Mouse (Mus musculus) embryo, embryonic 9.5 days (tissue): ENCODE data around the gene Mrm3.

ENCODE experiments used
- DNase-seq: peaks from one replicate; pipeline ENCODE4 v3.0.0-alpha.2; 2017; ENCODE audit errors: extremely low spot score

Gene Mrm3

DNA sequence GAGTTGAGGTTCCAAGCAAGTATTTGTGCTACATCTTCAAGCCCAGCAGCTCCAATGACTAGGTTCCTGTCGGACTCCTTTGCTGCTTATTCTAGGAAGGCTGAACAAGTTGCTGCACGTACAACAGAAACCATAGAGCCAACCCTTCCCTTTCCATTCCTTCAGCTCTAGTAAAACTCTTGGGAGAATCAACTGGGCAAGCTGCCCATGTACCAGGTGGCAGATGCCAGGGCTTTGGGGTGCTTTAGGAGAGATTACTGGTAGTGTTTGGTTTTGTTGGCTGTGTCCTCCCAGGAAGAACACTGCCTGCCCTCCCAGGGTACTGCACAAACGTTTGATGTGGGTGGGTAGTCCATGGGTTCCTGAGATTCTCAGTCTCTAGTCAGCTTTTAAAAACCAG, 8.5 kb downstream of the Mrm3 start:
- no peak for DNase-seq

DNA sequence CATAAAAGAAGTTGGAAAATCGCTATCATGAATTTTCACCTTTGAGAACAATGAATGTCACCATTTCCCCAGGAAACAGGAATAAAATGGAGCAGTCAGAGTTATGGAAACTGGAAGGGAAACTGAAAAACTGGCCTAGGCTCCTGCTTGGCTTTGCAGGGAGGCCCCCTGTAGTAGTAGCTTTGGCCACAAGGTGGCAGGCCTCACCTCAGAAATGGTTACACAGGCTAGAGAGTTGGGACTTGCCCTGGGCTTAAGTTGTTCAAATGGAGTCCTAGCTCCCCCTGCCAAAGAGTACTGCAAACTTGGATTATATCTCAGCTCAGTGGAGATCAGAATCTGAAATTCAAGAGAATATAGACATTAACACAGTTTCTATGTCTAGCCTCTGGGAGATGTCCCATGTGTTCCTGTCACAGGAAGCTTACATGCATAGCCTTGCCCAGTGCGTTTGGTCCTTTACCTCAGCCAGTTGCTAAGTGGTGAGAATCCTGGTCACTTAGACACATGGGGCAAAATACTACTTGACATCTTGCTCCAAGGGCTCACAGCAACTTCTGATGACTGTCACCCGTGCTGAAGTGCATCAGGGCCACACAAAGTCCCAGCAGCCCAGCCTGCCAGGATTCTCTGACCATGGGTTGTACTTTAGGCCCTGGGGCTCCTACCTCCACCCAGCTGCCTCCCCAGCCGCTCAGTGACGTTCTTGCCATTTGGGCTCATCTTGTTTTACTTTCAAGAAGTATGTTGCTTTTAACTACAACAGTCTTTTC, 9.8 kb downstream of the Mrm3 start:
- DNase-seq: peak; percentile 89

DNA sequence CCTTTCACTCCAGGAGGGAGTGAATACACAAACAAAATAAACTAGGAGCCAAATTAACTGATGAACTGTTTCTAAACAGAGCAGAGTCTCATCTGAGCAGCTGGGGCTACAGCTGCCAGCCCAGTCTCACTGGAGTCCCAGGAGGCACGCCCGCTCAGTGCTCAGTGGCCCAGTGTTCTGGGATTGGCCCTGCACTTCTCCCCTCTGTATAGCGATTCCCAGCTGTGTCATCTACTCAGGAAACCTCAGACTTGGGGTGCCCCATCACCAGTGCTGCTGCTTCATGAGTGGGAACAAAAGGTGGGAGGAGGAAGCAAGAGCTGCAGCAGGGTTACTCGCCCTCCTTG, 10.4 kb downstream of the Mrm3 start:
- DNase-seq: no peak

DNA sequence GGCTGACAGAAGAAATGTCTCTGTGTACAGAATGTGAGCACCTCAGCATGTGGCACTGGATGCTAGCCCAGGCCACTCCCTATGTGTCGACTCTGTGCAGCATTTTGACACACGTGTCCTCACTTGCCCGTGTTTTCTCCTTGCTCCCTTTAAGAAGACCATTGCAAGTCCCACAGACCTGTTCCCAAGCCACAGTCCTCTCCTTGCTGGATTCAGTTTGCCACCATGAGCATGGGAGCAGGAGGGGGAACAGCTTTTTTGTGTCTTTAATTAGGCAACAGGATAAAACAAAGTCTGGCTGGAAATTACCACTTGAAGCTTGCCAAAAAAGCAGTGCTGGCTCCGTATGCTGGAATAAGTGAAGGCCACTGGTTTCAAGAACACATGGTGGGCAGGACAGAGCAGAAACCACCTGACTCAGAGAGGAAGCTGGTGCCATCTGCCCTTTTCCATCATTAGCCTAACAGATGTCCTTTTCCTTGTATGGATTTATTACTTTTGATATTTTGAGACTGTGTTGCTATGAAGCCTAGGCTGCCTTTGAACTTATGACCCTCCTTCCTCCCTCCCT, 12.0 kb downstream of the Mrm3 start:
- no peak for DNase-seq

DNA sequence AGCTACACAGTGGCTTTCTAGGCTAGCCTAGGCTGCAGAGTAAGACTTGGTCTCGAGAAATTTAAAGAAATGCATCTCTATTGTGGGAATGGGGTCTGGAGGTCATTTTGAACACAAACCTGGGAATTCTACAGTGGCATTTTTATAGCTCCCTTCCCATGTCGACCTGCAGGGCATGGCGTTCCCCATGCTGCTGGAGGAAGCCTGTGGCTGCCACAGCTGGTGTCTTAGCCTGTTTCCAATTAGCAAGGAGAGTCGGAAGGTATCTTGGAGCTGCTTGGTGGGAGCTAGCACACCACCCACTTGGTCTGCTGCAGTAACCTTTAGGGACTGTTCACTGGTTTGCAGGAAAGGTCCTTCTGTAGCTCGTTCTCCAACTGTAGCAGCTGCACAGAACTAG, 12.6 kb downstream of the Mrm3 start:
- DNase-seq: peak; percentile 29

DNA sequence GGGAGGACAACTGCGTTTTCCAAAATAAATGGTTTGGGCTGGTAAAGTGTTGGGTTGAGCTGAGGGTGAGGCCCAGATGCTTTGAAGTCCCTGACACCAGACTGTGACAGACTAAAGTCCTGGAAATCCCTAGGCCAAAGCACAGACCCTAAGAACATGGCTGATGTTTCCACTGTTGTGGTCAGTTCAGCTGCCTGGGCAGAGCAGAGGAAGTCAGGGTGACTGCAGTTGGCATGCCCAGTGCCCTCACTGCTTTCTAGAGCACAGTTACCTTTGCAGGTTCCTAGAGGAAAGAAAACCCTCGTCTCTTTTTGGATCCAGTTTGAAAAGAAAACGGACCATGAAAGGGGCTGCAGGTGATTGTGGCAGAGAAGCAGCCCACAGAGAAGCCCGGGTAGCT, 13.9 kb downstream of the Mrm3 start:
- DNase-seq: no peak

DNA sequence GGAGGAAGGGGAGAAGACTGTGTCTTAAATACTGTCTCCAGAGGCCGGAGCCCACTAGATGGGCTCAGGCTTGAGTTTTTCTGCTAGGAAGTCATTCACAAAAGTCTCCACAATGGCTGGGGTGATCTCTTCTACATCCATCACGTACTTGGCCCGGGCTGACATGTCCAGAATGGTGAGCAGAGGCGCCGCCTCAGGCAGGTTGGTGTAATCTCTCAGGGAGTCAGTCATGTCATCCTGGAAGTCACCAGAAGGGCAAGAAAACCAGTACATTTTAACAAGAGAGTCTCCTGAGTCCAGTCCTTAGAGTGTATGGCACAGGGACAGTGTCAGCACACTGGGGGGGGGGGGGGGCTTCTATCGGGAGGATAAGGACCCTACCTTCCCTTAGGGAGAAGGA, 15.0 kb downstream of the Mrm3 start:
- DNase-seq: no peak

DNA sequence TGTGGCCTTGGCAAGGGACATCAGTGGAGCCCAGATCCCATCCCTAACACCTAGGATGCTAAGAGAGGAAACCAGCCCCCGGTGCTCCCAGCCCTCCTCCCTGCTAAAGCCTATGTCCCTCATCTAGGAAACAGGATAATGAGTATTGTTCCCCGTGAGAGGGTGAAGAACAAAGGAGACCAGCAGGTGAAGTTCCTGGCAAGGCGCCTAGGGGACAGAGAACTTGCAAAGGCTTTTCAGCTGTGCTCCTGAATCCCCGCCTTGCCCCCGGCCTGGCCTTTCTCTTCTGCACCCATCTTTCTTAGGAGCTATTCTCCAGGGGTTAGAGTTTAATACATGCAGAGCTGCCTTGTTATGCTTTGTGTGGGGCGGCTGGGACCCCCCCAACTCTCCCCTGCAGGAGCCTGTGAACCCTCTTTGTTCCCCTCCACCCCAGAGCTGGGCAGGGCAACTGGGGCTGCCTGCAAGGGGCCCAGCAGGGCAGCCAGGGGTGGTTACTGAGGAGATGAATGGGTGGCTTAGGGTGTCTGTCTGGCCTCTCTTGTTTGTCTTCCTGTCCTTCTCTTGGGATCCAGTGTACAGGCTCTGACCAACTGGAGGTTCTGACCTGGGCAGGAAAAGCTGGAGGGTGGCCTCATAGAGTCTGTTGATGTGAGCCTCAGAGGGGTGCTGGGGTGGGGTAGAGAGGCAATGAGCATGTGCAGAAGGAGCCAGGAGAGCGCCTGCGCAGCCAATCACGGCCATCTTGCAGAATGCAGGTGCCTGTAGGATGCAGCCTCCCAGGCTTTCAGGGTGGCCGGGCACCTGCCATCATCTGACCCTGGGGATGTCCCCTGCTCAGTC, 16.9 kb downstream of the Mrm3 start:
- DNase-seq: no peak

DNA sequence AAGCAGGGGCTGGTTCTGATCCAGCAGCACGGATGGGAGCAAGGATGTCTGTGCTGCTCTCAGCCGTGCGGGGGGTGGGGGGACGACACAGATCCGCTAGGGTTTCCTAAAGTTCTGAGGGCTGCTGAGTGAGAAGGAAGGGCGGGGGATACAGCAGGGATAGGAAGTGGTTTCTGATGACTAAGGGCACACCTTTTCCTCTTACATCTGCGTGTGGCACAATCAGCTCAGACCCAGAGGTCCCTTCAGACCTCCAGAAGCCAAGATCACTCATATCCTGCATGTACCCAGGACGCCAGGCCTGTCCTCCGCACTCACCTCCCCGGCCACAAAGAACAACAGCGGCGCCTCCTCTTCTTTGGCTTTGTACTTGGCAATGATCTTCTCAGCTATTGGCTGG, 17.7 kb downstream of the Mrm3 start:
- DNase-seq: no peak

DNA sequence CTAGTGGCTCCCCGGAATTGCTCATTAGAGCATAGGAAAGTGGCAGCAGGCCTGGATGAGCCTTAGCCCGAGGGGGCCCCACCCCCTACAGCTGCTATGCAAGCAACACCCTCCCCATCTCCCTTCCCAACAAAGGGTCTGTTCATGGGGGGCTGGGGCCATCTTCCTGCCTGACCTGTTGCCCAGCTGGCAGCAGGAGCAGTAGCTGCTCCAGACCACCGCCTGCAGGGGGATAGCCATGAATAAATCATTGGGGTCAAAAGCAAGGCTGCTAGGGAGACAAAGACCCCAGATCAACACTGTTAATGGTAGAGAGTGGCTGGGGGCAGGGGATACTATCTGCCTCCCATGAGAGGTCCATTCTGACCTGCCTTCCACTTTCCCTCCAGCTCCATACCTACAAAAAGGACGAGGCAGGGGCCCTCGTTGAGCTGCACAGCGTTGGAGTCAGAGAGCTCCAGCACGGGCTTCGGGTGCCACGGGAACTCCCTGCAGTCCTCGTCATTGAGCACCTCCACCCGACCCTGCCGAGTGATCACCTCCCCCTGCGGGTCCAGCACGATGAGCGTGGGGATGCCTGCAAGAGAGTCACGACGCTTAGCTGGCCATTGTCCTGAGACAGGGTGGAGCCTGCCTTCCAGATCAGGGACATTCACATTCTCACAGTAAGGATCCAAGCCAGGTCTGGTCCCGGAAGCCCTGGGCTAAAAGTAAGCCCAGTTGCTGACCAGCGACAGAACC, 19.3 kb downstream of the Mrm3 start:
- peak; percentile 54 for DNase-seq

DNA sequence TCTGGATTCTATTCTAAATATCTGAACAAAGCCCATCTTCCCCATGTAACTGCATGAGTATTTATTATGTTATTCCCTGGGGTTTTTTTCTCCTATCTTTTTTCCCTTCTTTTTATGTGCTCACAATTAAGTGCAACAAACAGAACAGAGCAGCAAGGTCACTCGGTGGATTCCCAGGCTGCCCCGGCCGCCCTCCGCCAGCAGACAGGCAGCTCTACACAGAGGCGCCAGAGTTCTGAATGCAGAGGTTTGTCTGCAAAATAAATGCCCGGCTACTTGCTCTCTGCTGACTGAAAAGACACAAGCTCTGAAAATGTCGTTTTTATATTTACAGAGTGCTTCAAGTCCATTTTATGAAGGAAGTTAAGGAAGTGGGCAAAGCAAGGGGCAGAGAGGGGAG, 24.0 kb downstream of the Mrm3 start:
- DNase-seq: no peak

DNA sequence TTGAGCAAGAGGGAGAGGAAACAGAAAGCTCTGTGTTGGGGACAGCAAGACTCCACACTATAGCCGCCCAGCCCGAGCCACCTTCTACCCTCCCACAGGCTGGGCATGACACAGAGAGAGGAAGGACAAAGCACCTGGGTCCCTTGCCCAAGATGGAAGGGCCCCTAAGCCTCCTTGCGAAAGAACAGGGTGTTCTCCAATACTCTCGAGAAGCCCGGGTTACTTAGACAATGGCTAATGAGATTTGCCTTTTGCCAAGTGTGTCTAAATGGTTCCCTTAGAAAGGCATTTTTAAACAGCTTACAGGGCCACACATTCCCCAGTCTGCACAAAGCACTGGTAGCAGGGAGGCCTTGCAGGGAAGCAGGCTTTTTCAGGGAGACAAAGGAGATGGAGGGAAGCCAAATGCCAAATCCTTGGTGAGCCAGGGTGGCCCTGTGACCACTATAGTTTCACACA, 24.5 kb downstream of the Mrm3 start:
- DNase-seq: no peak

DNA sequence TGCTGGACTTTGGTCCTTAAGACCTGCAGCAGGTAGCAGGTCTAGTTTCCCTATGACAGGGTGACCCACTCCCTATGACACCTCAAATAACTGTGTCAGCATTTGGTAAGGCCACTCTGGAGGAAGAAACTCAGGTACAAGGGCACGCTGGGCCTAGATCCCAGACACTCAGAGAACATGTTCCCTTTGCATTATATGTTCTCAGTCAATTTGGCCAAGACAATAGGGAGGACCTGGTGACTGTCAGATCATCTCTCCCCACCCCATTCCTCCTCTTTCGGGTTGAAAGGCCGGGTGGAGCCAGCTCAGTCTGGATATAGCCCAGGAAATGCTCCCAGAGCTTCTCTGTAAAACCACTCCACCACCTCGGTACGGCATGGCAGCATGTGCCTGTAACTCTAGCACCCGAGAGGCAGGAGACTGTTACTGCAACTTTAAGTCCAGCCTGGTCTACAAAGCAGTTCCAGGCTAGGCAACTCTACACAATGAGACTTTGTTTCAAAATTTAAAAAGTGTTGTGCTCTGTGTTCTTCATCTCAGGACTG, 25.1 kb downstream of the Mrm3 start:
- DNase-seq: no peak

DNA sequence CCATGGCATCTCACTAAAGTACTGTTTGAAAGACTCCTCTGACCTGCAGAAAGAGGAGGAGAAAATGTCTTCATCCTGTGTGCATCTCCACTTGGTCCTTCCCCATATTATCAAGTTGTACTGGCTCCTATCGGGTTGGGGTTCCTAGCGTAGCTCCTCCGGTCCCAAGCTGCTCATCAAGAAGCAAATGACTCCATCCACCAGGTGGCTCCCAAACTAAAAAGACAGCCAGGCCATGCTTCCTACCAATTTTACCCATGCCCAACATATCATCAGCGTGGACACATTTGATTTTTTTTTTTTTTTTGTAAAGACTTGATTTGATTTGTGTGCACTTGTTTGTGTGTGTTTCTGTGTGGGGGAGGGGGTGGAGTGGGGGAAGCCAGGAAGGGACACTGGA, 28.9 kb downstream of the Mrm3 start:
- DNase-seq: no peak

DNA sequence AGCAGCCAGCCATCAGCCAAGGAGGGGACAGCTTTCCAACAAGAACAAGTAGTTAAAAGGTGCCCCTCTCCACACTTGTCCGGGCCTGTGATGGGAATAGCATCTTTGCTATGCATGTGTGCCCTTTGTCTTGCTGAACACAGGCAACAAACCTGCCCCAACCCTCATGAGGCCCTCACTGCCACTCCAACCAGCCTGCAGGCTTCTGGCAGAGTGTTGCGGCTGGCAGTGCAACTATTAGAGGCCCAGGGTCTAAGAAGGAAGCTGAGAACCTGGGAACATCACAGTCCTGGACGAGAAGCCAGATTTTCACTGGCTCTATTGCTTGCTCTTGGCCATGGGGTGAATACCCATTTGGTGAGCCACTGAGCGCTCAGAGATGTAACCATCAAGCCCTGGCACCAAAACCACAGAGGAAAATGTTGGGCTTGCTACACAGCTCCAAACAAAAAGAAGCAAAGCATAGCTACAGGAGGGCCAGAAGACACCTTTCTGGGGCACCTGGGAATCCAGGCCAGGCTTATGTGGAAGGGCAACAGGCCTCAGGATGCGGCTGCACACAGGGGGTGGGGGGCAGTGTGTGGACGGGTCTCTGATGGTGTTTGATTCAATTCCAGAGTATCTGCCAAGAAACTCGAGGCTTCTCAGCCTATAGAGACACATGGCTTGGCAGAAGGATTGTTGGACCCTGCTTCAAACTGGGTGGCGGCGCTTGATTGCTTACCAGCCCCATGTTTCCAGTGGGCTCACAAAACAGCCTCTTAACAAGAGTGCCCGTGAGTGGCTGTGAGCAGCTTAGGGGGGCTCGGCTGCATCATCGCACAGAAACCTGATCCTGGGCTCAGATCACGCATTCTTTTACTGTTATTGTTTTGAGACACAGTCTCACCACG, 35.7 kb downstream of the Mrm3 start:
- no peak for DNase-seq

DNA sequence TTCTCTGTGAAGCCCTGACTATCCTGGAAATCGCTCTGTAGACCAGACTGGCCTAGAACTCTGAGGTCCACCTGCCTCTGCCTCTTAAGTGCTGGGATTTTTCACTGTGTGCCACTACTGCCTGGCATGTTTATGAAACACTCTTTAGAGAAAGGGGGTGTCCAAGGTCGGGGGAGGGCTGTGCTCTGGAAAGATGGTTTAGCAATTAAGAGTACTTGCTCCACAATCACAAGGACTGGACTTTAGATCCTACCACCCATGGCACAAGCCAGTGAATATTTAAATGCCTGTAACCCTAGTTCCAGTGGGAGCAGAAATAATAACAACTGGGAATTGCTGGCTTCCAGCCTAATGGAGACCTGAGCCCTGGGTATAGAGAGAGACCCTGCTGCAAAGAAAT, 36.5 kb downstream of the Mrm3 start:
- no peak for DNase-seq

DNA sequence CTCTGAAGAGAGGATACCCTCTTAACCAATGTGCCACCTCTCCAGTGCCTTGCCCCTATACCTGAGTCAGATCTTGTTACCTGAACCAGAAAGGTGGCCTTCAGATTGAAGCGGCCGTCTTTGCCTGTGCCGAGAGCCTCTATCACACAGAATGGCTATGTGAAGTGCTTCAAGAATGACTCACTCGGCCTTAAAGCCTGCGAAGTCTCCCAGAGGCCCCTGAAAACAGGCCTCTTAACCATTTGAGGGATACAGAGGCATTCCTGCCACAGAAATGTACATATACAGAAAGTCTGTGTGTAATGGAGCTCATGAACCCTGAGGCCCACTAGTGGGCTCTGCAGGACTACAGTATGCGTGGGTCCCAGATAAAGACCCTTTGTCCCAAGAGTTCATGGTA, 40.3 kb downstream of the Mrm3 start:
- DNase-seq: no peak

DNA sequence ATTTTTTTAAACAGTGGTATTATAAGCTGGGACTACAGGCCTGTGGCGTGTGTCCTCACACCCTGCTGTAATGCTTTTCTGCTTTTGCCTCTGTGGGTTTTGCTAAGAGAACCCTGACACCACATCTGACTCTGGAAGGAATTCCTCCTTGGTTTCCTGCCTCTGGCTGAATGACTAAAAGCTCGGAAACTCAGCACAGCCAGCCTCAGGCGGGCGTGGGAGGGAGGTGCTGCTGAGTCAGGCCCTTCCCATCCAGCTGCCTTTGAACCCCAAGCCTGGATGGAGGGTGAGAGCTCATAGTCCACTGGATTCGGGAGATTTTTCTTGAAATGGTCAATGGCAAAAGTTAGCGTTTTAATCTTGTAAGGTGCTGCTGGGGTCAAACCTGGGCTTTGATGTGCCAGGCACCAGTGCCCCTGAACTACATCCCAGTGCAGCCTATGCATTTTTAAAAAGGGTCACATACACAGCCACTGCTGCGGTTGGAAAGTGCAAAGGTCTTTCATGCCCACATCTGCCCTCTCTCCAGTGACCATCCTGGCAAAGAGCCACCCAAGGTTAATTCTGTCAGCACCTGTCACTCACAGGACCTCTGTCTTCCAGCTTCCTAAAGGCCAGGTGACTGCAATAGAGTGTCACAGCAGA, 42.0 kb downstream of the Mrm3 start:
- no peak for DNase-seq

DNA sequence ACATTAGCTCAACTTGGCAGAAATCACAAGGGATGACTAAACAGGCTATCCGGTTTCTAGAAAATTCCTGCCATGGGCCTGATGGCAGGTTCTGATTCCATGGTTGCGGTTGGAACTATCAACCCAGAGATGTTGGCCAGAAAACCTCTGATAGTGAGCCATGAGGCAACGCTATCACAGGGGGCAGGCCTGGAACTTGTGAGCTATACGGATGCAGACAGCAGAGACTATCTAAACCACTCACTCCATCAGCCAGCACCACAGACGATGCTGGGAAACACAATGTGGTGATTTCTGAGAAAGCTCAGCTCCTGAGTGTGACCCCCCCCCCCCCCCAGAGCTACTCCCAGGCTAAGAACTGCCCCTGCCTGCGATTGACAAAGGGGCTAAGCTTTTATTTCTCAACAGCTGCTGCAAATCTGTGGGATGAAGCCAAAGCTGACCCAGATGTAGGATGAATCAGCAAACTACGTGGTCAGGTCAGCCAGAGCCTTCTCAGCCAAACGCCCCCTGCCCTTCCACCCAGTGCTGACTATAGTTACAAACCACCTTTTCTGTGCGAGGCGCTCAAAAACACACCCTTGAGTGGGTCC, 43.1 kb downstream of the Mrm3 start:
- DNase-seq: no peak

DNA sequence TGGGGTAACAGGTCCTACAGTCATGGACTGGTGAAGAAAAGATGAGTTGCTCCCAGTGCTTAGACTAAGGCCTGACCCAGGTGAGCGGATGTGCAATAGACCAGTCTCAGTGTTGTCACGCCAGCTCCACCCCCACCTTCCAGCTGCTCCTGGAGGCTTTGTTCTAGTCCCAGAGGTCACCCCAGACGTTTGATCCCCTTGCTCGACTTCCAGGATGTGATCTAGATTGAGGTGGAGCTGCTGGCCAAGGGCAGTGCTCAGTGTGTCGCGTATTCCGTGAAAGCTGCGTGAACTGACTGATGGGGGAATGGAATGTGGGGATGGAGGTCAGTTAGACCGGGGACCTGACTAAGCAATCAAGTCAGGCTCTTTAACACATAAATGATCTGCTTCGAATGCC, 43.8 kb downstream of the Mrm3 start:
- no peak for DNase-seq
